Mouse (Mus musculus): ENCODE data around the gene Tff1. TPM values are rescaled to one million over a fixed set of nuclear protein-coding genes. Genes with fewer than 3 reads are reported as not detected.

Gene Tff1
- total RNA-seq (2021): not detected
- long read RNA-seq: 0 reads

- no peak for DNase-seq (ENCODE audit: low spot score in 2 of 2)
Measured at GRCm38 (mm10) chr17:31165127-31165526, at the start of gene Tff1. Tff1 (minus strand) TSS chr17:31165277.

GRCm38 (mm10) chr17:31211881-31212280 is 46.8 kb upstream of the Tff1 start:
- DNase-seq (ENCODE audit: low spot score in 2 of 2): no peak

GRCm38 (mm10) chr17:31210299-31210698 is 45.2 kb upstream of the Tff1 start:
- DNase-seq (ENCODE audit: low spot score in 2 of 2): no peak

- no peak for DNase-seq (ENCODE audit: low spot score in 2 of 2)
Measured at GRCm38 (mm10) chr17:31209376-31209930, 44.4 kb upstream of the Tff1 start.

GRCm38 (mm10) chr17:31208654-31209053 is 43.6 kb upstream of the Tff1 start:
- DNase-seq (ENCODE audit: low spot score in 2 of 2): no peak

- no peak for DNase-seq (ENCODE audit: low spot score in 2 of 2)
Measured at GRCm38 (mm10) chr17:31207771-31208334, 42.8 kb upstream of the Tff1 start, which contains the start of gene Ubash3a. Ubash3a (plus strand) TSS chr17:31207873.

- DNase-seq (ENCODE audit: low spot score in 2 of 2): no peak
Measured at GRCm38 (mm10) chr17:31198877-31199276, 33.8 kb upstream of the Tff1 start, which contains the start of gene Tmprss3. Tmprss3 (minus strand) TSS chr17:31198977.

- DNase-seq (ENCODE audit: low spot score in 2 of 2): no peak
Measured at GRCm38 (mm10) chr17:31196283-31196682, 31.2 kb upstream of the Tff1 start.

GRCm38 (mm10) chr17:31195207-31195606 is 30.1 kb upstream of the Tff1 start:
- DNase-seq (ENCODE audit: low spot score in 2 of 2): no peak

GRCm38 (mm10) chr17:31193360-31193759 is 28.3 kb upstream of the Tff1 start:
- no peak for DNase-seq (ENCODE audit: low spot score in 2 of 2)

GRCm38 (mm10) chr17:31192663-31193062 is 27.6 kb upstream of the Tff1 start:
- no peak for DNase-seq (ENCODE audit: low spot score in 2 of 2)

- no peak for DNase-seq (ENCODE audit: low spot score in 2 of 2)
Measured at GRCm38 (mm10) chr17:31191825-31192224, 26.7 kb upstream of the Tff1 start.

GRCm38 (mm10) chr17:31187370-31187769 is 22.3 kb upstream of the Tff1 start:
- DNase-seq (ENCODE audit: low spot score in 2 of 2): peak; percentile 32 to 84

GRCm38 (mm10) chr17:31184269-31184990 is 19.4 kb upstream of the Tff1 start:
- DNase-seq (ENCODE audit: low spot score in 2 of 2): no peak

- DNase-seq (ENCODE audit: low spot score in 2 of 2): peak; percentile 35 to 50
Measured at GRCm38 (mm10) chr17:31183180-31183974, 18.3 kb upstream of the Tff1 start.

- DNase-seq (ENCODE audit: low spot score in 2 of 2): no peak
Measured at GRCm38 (mm10) chr17:31181490-31181889, 16.4 kb upstream of the Tff1 start.

GRCm38 (mm10) chr17:31176321-31176720 is 11.2 kb upstream of the Tff1 start:
- DNase-seq (ENCODE audit: low spot score in 2 of 2): no peak

GRCm38 (mm10) chr17:31169796-31170195 is 4.7 kb upstream of the Tff1 start:
- no peak for DNase-seq (ENCODE audit: low spot score in 2 of 2)

GRCm38 (mm10) chr17:31163821-31164220 is 1.3 kb downstream of the Tff1 start:
- DNase-seq (ENCODE audit: low spot score in 2 of 2): no peak

- DNase-seq (ENCODE audit: low spot score in 2 of 2): no peak
Measured at GRCm38 (mm10) chr17:31162607-31163006, 2.5 kb downstream of the Tff1 start.

- no peak for DNase-seq (ENCODE audit: low spot score in 2 of 2)
Measured at GRCm38 (mm10) chr17:31160291-31160690, 4.8 kb downstream of the Tff1 start.

- DNase-seq (ENCODE audit: low spot score in 2 of 2): no peak
Measured at GRCm38 (mm10) chr17:31157921-31158320, 7.2 kb downstream of the Tff1 start.

All from layer of hippocampus, adult 18-20 months (tissue).